Mouse (Mus musculus) cerebellum, adult 9-11 months (tissue): Measurements from ENCODE around the gene Sec23b.
A peak's percentile ranks its signal among the peaks of the same experiment; 100 is the strongest.

Source experiments
- DNase-seq: peaks from one replicate; pipeline ENCODE4 v3.0.0; 2022

The Sec23b gene

DNA sequence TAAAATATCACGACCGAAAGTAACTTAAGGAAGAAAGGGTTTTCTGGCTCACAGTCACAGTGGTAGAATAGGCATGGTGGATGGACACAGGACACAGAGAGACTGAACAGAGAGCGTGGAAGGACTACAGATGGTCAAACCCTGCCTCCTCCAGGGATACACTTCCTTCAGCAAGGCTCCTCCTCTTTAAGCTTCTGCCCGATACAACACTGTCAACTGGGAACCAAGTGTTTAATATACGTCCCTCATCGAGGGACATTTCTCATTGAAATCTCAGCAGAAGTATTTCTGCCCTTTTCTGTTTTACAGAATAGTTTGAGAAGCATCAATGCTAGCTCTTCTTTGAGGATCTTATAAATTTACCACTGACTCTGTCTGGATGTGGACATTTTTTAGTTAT, 57.9 kb downstream of the Sec23b start:
- no peak for DNase-seq

DNA sequence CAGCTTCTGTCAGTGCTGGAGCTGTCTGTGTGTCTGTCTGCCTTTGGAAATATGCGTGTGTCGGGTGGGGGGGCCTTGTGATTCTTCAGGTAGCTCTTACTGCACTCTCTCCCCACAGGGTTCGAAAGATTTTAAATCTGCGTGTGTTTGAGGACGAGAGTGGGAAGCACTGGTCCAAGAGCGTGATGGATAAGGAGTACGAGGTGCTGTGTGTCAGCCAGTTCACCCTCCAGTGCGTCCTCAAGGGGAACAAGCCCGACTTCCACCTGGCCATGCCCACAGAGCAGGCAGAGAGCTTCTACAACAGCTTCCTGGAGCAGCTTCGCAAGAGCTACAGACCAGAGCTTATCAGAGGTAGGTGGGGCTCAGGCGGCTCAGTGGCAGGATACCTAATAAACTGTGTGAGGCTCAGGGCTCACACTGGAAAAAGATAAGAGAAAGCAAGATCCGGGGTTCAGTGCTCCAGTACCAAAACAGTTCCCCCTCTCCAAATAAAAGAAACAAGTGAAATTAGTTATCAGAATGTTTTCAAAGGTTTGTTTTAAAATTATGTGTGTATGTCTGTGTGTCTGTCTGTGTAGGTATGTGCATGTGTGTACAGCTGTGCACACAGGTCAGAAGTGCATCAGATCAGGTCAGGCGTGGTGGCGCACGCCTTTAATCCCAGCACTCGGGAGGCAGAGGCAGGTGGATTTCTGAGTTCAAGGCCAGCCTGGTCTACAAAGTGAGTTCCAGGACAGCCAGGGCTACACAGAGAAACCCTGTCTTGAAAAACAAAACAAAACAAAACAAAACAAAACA, 61.2 kb downstream of the Sec23b start:
- no peak for DNase-seq

GRCm38 (mm10) chr2:144621491-144621890, 65.5 kb downstream of the Sec23b start:
- peak; percentile 67 for DNase-seq

GRCm38 (mm10) chr2:144633551-144633950, 77.5 kb downstream of the Sec23b start:
- DNase-seq, result no peak

DNA sequence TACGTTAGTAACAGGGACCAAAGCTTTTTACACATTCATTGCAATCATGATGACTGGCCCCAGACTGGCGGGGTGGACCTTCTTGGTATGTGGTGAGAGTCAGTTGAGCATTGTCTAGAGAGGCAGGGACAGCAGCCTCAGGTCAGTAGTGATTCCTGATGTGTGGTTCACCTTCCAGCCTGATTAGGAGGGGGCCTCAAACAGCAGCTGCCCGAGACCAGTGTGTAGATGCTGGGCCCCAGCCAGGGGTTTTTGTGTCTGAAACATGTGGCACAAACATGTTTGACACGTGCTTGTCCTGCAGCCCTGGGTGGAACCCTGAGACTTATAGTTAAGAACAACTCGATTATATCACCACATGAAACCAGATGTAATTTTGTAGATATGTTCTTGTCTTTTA, 78.2 kb downstream of the Sec23b start:
- no peak for DNase-seq

DNA sequence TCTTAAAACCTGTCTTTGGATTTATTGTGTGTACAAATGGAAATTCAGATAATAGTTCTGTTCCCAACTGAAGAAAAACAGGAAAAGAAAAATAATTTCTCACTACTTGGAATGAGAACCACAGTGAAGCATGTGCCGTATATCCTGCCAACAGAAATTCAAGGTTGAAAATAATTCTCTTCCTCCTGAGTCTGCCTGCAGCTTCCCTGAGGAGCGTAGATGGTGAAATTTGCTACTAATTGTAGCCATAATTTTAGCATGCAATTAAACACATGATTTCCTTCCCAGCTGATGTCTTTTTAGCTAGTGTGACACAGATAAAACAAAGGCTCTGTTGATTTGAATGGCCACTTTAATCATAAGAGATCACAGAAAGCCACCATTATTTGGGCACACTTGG, 78.7 kb downstream of the Sec23b start:
- no peak for DNase-seq

GRCm38 (mm10) chr2:144635644-144636320, 79.8 kb downstream of the Sec23b start:
- peak; percentile 59 for DNase-seq

DNA sequence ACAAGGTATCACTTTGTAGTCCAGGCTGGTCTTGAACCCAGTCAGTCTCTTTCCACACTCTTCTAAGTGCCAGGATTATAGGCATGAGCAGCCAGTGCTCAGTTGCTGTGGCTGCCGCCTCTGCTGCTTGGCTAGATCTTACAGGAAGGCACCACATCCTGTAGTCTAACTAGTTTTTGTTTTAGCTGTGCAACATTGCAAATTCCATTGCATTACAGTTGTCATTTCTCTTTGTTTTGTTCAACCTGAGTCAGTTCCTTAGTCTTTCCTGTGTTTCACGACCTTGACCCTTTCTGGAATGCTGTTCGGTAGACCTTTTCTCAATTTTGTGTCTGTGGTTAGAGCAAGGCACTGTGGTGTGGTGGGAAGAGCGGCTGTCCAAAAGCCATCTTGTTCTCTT, 81.2 kb downstream of the Sec23b start:
- no peak for DNase-seq

GRCm38 (mm10) chr2:144637671-144638395, 81.8 kb downstream of the Sec23b start:
- no peak for DNase-seq

DNA sequence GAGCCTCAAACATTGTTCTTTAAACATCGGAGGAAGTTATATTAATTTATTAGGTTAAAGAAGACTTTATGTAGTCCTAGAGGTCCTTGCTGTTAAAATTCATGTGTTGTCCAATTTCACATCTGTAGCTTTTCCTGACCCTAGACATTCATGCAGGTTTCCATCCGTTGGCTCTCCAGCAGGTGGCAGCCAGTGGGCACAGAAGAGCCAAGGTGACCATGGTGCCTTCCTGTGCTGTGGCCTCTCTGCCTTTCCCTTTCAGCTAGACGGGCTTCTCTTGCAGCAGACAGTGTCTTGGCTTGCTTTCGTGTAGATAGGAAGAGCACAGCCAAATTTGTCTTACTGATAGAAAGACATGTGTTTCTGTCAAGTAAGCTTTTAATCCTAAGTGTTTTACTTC, 82.7 kb downstream of the Sec23b start:
- DNase-seq, result no peak

- DNase-seq, result no peak
Measured at GRCm38 (mm10) chr2:144640101-144640500, 84.1 kb downstream of the Sec23b start.
